Mouse (Mus musculus) lung, adult 18-20 months (tissue): ENCODE data around the gene Fgf5.

Experiments used
- DNase-seq, 2 experiments: peaks; one replicate each; pipeline ENCODE4 v3.0.0; 2022; ENCODE audit warnings: mixed read lengths in 2 of 2

The Fgf5 gene

GRCm38 (mm10) chr5:98253838-98254821 lies at the start of gene Fgf5:
Gene Fgf5 (plus strand): TSS chr5:98254184.
- DNase-seq = no peak

DNA sequence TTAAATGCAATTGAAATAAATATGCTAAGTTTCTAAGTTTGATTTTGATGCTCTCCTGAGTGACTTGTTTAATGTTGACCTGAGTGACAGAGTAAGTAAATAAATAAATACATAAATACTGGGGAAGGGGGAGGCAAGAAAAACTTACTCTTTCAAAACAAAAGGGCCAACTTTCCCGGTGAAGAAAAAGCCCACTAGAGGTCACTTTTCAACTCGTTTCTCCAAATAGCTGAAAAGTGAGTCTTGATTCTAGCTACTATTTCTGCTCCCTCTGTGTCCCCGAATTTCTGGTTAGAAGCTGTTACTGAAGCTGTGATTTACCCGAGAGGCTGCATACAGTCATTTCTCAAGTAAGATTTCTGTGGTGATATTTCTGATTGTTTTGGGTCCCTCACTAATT lies 41.5 kb upstream of the Fgf5 start:
- no peak for DNase-seq

DNA sequence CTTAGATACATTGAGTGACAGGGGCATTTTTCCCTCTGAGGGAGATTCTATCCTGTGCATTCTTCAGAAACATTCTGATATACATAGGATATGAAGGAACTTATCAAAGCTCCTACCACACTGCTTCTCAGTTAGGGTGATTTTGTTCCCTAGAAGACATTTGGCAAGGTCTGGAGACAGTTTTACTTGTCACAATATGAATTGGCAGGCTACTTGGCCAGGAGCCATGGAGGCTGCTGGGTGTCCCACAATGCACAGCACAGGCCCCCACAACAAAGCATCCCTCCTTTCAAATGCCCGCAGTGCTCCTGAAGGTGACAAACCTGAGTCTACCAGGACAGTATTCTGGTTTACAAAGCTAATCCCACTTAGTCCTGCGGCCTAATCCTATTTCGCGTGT lies 32.0 kb upstream of the Fgf5 start:
- no peak for DNase-seq

DNA sequence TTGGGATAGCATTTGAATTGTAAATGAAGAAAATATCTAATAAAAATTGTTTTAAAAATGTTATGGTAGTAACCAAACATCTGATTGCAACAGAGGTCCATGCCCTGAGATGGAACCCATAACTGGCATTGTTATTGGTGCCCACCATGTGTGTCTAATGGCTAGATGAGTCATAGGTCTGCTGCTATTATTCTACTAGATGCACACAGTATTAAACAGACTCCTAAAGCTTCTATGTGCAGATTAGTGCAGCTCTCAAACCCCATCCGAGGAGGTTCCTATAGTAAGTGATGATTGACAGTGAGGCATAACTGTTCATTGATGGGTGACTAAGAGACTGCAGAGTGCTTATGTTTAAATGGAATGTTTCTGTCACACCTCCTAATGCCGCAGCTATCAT lies 27.3 kb upstream of the Fgf5 start:
- DNase-seq = no peak

GRCm38 (mm10) chr5:98229456-98229855 lies 24.5 kb upstream of the Fgf5 start:
- DNase-seq = no peak

GRCm38 (mm10) chr5:98238466-98238865 lies 15.5 kb upstream of the Fgf5 start:
- DNase-seq = no peak

- no peak for DNase-seq
Observed at GRCm38 (mm10) chr5:98241322-98241829, 12.6 kb upstream of the Fgf5 start.

- no peak for DNase-seq
Observed at GRCm38 (mm10) chr5:98245303-98245702, 8.7 kb upstream of the Fgf5 start.

- DNase-seq = no peak
Observed at GRCm38 (mm10) chr5:98245976-98246375, 8.0 kb upstream of the Fgf5 start.

DNA sequence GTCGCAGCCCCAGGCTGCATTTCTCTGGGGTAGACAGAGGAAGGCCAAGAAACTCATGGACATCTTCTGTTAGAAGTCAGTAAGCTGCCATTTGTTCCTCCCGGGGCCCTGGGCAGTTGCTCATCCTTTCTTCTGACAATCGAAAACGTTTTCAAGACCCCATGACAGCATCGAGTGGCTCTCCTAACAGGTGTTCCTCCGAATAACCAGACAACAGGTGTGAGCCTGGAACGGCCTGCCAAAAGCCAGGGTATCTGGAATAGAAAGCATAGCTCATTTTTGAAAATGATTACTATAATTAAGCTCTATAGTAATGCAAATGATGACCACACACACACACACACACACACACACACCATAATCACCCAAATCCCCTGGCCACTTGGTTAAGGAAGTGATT lies 7.2 kb upstream of the Fgf5 start:
- DNase-seq = no peak

- DNase-seq = no peak
Observed at GRCm38 (mm10) chr5:98247516-98247915, 6.5 kb upstream of the Fgf5 start.

- no peak for DNase-seq
Observed at GRCm38 (mm10) chr5:98253147-98253546, 837 bp upstream of the Fgf5 start.

- no peak for DNase-seq
Observed at GRCm38 (mm10) chr5:98255176-98255575, 1.2 kb downstream of the Fgf5 start.

DNA sequence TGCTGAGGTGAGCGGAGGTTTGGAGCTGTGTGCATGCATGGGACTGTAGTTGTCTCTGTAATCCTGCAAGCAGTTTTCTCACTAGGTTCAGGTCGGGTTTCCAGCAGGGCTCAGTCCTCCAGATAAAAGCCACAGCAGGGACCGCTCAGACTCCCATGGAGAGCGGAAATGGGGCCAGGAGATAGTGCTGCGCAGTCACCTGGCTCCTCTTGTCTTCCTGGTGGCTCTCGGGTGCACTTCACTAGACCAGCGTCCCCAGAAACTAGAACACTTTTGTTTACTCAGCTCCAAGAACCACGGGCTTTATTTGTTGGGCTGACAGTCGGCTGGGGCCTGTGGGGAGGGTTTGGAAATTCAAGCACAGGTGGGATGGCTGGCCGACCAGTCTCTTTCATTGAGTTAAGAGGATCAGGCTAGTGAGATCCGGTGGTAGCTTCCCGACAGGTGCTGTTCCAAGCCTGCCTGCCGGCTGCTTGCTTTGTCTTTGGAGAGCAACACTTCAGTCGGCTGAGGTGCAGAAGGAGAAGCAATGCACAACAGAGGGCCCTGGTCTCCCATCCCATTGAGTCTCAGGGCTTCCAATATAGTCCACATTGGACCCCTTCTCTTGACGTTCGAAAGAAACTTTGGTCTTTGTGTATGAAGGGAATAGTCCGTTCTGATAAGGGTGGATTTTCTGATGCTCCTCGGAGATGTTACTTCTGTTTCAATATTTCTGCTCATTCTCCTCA lies 1.9 kb downstream of the Fgf5 start:
- DNase-seq = no peak

DNA sequence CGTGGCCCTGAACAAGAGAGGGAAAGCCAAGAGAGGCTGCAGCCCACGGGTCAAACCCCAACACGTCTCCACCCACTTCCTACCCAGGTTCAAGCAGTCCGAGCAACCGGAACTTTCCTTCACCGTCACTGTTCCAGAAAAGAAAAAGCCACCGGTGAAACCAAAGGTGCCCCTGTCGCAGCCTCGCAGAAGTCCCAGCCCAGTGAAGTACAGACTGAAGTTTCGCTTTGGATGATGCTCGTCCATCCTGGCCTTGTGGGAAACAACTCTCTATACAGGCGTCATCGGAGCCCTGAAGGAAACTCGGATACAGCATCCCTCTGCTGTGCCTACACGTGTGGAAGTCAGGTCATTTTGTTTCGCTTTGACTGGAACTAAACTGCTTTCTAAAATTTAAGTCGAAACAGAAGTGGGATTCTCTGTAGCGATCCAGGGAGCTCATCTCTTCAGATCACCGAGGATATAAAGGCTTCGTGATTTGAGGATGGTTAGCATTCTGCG lies 21.4 kb downstream of the Fgf5 start:
- no peak for DNase-seq

DNA sequence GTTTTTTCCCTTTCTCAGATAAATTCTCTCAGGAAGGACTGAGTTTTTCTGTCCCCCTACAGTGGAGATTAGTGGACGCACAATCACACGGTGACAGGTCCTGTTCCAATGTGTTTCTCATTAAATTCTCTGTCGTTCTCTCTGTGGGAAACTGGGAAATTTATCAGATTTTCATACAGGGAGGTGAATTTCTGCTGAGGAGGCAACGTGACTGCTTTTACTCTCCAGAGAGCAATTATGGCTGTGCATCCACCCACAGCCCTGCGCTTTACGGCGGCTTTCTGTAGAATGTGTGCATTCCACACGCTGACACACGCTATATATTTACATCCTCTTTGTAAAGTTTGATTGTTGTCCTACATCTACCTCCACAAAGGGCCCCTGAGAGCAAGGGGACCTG lies 28.0 kb downstream of the Fgf5 start:
- DNase-seq = no peak

DNA sequence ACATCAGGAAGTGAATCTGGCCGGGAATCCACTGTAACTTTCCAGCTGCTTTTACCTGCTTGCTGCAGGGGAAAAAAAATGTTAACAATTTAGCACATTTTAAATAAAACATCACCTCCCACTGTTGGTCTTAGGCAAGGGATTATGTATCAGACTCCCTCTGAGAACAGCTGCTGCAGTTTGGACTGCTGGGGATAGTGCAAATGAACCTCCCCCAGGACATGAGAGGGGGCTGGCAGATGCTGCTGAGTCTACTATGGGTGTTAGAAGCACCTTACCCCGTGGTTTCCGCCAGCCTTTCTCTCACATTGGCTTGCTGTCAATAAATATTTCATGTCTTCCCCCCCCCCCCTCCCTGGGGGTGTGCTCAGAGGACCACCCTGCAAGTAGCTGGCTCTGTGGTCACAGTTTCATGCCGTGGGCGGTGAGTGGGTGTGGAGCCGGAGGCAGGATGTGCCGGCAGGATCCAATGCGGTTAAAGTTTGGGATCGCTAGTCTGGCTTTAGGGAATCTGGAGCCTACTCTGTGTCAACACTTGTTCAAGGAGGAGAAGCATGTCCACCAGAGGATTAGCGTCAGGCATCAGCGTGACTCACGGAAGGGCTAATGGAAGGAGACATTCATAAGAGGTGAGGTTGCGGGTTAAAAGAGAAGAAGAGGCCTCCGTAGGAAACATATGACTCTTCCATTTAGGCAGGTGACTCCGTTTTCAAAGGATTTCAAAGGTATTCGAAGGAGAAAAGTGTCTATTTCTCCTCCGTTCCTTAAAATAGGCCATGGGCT lies 29.9 kb downstream of the Fgf5 start:
- no peak for DNase-seq

GRCm38 (mm10) chr5:98290642-98291041 lies 36.7 kb downstream of the Fgf5 start:
- no peak for DNase-seq

DNA sequence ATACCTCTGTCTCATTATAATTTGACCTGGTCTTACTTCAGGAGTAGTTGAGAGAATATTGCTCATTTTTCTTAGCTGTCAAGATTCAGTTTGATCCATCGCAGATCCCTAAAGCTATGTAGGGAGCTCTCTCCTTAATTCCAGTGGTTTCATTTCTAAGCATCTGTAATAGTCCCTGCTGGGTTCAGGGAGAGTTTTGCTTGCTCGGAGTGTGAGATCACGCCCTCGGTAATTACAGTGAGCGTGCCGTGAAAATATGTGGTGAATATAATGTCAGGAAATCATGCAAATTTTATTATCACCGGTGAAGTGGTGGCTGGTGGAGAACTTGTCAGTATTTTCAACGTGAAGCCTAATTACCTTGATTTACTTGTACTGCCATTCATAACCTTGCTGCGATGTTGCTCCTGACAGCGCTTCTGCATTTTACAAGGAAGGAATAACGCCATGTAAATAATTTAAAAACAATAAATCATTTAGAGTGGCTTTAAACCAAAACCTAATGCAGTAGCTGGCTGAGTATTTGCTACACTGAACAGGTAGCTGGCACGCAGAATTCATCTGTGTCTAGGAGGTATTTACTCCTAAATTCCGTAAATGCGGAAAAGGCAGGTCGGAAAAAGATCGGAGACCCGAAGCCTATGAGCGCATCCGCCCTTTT lies 38.5 kb downstream of the Fgf5 start:
- DNase-seq = no peak

DNA sequence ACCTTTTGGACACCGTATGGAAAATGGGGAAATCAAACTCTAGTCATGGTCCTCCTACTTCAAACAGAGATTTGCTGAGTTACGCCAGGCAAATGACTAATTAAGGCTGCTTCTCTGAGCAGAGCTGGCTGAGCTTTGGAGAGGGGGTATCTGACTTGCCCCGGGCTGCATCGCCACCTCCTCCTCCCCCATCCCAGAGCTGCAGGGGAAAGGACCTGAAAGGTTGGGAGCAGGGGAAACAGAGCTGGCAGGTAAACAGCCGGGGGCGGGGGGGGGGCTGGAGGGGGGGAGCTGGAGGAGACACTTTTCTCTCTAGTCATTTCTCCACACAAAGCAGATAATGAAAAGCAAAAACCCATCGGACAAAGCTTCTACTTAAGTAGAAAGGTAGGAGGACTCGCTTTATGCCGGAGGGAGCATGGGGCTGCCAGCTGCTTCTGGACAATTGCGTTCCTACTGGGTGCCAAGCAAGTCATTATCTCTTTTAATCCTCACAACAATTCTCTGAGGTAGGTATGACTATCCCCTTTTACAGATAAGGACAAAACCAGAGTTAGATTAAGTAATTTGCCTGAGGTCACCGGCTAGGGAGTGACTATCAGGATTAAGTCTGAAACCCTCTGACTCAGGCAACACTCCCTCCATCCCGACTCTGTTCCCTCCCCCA lies 39.2 kb downstream of the Fgf5 start:
- DNase-seq = no peak

GRCm38 (mm10) chr5:98300079-98300478 lies 46.1 kb downstream of the Fgf5 start:
- DNase-seq = no peak

DNA sequence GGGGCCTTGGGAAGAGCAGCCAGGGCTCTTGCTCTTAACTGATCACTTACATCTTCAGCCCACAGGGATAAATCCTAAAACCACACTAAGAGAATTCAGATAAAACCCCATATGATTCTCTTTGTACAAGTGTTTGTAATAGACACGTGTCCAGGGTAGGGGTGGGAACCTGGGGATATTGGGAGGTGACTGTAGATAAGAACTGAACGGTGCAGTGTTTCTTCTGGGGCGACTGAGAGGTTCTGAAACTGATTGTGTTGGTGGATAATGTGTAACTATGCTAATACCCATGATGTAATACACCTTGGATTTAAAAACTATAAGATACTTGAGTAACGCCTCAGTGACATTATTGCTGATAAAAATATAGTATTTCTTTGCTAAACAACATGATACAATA lies 51.7 kb downstream of the Fgf5 start:
- no peak for DNase-seq
